Mouse (Mus musculus) hindbrain, embryonic 15.5 days (tissue): ENCODE results near the gene Trmo. TPM values are rescaled to one million over a fixed set of nuclear protein-coding genes. Genes with fewer than 3 reads are reported as not detected.

Source experiments
- ATAC-seq: fragments of 200-750 bp; cut with Nextera tagmentation; 2 replicates; pipeline ENCODE4 v1.8.0; 2017; ENCODE audit warnings: low read depth, moderate number of reproducible peaks, moderate TSS enrichment; ENCODE audit not compliant: low FRiP score
- H3K27ac ChIP-seq: fragments of 300-500 bp; sonication (generic); replicated peaks from 2 replicates; pipeline ENCODE4 v1.5.1; 2015; ENCODE audit warnings: mild to moderate bottlenecking, inconsistent platforms
- H3K27me3 ChIP-seq: fragments of 300-500 bp; sonication (generic); 2 replicates; pipeline ENCODE4 v1.6.1; 2015; ENCODE audit warnings: control low read depth, inconsistent platforms
- H3K36me3 ChIP-seq: fragments of 300-500 bp; sonication (generic); 2 replicates; pipeline ENCODE4 v1.6.1; 2015; ENCODE audit warnings: control low read depth, inconsistent platforms
- H3K4me1 ChIP-seq: fragments of 300-500 bp; sonication (generic); replicated peaks from 2 replicates; pipeline ENCODE4 v1.6.1; 2015; ENCODE audit warnings: control low read depth, inconsistent platforms
- H3K4me2 ChIP-seq: fragments of 300-500 bp; sonication (generic); 2 replicates; pipeline ENCODE4 v1.6.1; 2015; ENCODE audit warnings: moderate library complexity, mild to moderate bottlenecking, inconsistent platforms
- H3K4me3 ChIP-seq: fragments of 300-500 bp; sonication (generic); 2 replicates; pipeline ENCODE4 v1.5.1; 2015; ENCODE audit warnings: mild to moderate bottlenecking, inconsistent platforms
- H3K9ac ChIP-seq: fragments of 300-500 bp; sonication (generic); 2 replicates; pipeline ENCODE4 v1.6.1; 2015; ENCODE audit warnings: inconsistent platforms
- H3K9me3 ChIP-seq: fragments of 300-500 bp; sonication (generic); 2 replicates; pipeline ENCODE4 v1.6.1; 2016; ENCODE audit warnings: control low read depth, inconsistent platforms
- WGBS: fragments of 180-500 bp; shearing (Covaris S2); methylation state at CpG from one replicate; pipeline ENCODE4 v1.1.7; 2015; 5-methylcytosine and 5-hydroxymethylcytosine counted together
- polyA plus RNA-seq: library from polyadenylated mRNA; unstranded; fragments of >200 nt; fragmentation: Nextera tagmentation; extraction: Ambion mirVana; gene quantifications from 2 replicates; pipeline ENCODE4 v1.2.1, GENCODE M21; 2015

Trmo gene
- polyA plus RNA-seq, 1 experiment from 2014 or later: 9.7 TPM

- Histone ChIP-seq H3K27me3 (0 out of 2 replicates have a peak, but pooled peaks cover 3% of the 10 kb centered on the region), H3K9ac (no peak overlapping the region), H3K4me2 (no peak overlapping the region), H3K36me3 (no peaks in the 10 kb centered on the region), H3K4me1 (no peaks in the 10 kb centered on the region), H3K27ac (no peak overlapping the region), H3K4me3 (no peak overlapping the region), H3K9me3 (no peaks in the 10 kb centered on the region)
- 22% methylated on average over 3 of the region's 3 CpGs for WGBS
- ATAC-seq: peak; percentile 30; the same call in 1 of the 2 replicates
Observed at GRCm38 (mm10) chr4:46328906-46329305, 60.3 kb downstream of the Trmo start.

Other genes with a start within 250 kb of the Trmo start
- gene Xpa, start 193.1 kb downstream of the Trmo start, polyA plus RNA-seq: 30.4 and 30.7 TPM in 2 replicates
- gene Foxe1, start 45.8 kb downstream of the Trmo start, polyA plus RNA-seq: not detected in 2 replicates
- gene Hemgn, start 24.1 kb upstream of the Trmo start, polyA plus RNA-seq: 0.10 and 0.53 TPM in 2 replicates
- 84.4 and 92.3 TPM in 2 replicates for gene Anp32b, start 61.5 kb upstream of the Trmo start, polyA plus RNA-seq
- gene Nans, start 99.8 kb upstream of the Trmo start, polyA plus RNA-seq: 69.1 and 73.2 TPM in 2 replicates
- 1.2 and 2.4 TPM in 2 replicates for gene Trim14, start 146.7 kb upstream of the Trmo start, polyA plus RNA-seq
- 9.0 and 10.5 TPM in 2 replicates for gene Coro2a, start 212.8 kb upstream of the Trmo start, polyA plus RNA-seq